Mouse (Mus musculus): ENCODE measurements around the gene Atp1a3.
"Not testable (repeated sequence)": the region's sequence is repeated elsewhere in the genome, so short reads cannot be mapped to it uniquely, and the experiment has no call there.

The Atp1a3 gene

DNA sequence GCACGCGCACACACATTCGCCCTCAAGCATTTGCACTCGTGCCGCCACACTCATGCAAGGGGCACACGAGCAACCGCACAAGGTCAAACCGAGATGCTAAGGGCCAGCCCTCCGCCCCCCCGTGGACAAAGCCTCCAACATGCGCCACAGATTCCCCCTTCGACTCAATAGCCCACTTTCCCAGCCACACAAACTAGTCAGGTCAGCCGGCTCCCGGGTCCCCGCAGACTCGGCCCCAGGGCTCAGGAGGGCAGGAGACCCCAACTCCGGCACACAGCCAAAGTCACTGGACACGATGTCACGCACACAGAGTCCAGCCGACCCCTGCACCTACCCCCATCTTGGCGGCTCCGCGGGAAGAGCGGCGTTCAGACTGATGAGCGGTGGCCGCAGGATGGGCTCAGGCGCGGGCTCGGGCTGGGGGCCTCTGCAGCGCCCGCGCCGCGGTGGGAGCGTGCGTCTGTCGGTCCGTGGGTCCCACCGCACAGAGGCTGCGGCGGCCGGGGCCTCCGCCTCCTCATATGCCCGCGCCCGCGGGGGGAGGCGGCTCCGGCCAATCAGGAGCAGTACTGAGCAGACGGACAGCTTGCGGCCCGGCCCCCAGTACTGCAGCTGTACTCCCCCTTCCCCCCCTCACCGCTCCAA, at the start of gene Atp1a3:
Gene Atp1a3, minus strand, starts transcription at position 538 of the 645 bp plus-strand sequence.
- peak; percentile 58 to 75 for DNase-seq (ENCODE audit: low spot score in 2 of 2)

- no peak for DNase-seq (ENCODE audit: low spot score in 2 of 2)
These were observed 46.8 kb upstream of the Atp1a3 start for GRCm38 (mm10) chr7:25052587-25052986.

DNA sequence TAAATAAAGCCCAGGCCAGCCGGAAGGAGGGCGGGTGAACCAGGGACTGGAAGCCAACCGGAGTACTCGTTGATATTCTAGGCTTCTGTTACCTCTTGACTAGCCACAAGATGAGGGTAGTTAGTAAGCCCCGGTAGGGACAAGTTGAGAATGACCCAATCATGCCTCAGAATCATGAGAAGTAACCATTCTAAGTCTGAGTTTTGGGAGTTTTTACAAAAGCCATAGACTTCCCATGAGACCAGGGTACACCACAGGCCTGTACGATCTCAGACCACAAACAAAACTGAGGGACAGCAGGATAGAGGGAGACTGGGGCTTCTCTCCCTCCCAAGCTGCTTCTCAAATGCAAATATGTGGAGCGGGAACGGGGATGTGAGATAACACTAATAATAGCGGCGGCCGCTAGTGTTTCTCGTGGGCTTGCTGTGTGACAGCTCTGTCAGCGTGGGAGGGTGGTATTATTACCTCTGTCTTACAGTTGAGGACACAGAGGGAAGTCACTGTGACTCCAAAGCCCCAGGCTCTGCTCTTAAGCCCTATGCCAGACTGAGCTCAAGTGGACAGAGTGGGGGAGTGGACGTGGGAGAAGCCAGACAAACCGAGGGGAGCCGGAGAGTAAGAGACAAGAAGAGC, 43.7 kb upstream of the Atp1a3 start:
- DNase-seq (ENCODE audit: low spot score in 2 of 2), result no peak

GRCm38 (mm10) chr7:25047363-25047762, 41.6 kb upstream of the Atp1a3 start:
- DNase-seq (ENCODE audit: low spot score in 2 of 2), result no peak

GRCm38 (mm10) chr7:25044599-25044998, 38.8 kb upstream of the Atp1a3 start:
- DNase-seq (ENCODE audit: low spot score in 2 of 2), result not testable (repeated sequence)

DNA sequence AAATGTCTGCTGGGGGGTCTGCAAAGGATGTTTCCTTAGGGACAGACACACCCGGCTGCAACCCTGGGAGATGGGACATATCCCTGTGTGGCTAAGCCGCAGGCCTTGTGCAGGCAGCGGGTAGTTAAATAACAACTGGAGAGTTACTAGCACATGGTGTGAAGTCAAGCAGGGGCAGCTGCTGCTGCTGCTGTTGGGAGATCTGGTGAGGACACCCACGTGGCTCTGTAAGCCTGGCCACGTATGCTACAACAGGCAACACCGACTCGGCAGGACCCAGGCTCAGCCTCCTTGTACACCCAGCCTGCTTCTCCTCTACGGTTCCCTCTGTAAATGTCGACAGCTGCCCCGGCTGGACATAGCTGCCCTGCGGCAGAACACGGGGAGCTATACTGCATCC, 36.2 kb upstream of the Atp1a3 start:
- DNase-seq (ENCODE audit: low spot score in 2 of 2), result no peak

DNA sequence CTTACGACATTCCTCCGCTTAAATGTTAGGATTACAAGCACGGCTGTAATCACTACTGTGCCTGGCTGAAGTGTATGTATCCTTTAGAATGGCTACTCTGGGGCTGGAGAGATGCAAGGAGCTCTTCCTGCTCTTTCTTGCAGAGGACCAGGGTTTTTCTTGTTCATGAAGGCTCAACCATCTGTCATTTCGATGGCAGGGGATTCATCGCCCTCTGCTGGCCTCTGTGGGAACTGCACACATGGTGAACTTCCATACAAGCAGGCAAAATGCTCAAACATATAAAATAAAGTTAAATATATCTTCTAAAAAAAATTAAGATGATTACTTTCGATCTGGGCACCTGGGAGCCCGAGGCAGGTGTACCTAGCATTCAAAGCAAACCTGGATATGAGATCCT, 30.2 kb upstream of the Atp1a3 start:
- peak; percentile 79 to 83 for DNase-seq (ENCODE audit: low spot score in 2 of 2)

DNA sequence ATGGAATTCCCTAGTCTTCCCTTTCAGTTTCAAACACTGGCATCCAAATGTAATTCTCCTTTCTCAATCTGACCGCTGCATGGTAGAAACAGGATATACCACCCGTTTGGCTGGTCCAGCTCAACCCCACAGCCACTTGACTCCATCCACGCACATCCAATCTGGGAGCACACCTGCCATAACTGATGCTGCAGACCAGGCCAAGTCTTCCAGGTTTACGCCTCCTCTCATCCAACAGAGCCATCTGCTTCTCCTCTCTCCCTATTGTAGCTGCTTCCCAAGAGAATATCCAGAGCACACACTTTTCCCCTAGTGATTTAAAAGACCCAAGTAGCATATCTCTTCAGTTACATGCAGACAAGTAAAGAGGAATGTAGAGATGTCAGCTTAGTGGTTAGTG, 29.0 kb upstream of the Atp1a3 start:
- no peak for DNase-seq (ENCODE audit: low spot score in 2 of 2)

GRCm38 (mm10) chr7:25031528-25031927, 25.8 kb upstream of the Atp1a3 start:
- no peak for DNase-seq (ENCODE audit: low spot score in 2 of 2)

DNA sequence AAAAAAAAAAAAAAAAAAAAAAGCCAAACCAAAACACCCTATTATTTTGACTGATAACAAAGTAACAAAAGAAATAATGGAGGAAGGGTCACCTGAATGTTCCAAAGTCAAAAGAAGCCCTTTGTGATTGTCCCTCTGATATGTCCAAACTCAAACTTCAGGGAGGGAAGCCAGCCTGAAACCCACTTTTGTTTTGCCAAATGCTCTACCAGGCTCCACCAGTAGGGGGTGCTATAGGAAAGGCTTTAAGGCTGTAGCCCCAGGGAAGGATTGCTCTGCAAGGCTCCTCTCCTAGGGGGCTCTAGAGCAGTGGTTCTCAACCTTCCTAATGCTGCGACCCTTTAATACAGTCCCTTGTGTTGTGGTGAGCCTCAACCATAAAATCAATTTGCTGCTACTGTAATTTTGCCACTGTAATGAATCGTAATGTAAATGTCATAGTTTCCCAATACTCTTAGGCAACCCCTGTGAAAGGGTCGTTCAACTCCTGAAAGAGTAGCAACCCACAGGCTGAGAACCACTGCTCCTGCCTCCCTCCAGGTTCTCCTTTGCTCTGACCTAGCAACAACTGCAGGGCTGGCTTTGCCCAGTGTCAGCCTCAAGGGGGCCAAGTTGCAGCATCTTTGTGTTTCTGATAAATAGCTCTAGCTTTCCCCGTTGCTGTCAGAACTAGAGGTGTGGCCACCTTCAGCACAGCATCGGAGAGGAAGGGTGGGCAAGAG, 24.4 kb upstream of the Atp1a3 start:
- peak; percentile 69 to 74 for DNase-seq (ENCODE audit: low spot score in 2 of 2)

GRCm38 (mm10) chr7:25026452-25026851, 20.7 kb upstream of the Atp1a3 start:
- DNase-seq (ENCODE audit: low spot score in 2 of 2), result no peak

GRCm38 (mm10) chr7:25025855-25026439, 20.2 kb upstream of the Atp1a3 start:
- DNase-seq (ENCODE audit: low spot score in 2 of 2), result no peak

- no peak for DNase-seq (ENCODE audit: low spot score in 2 of 2)
These were observed 5.8 kb upstream of the Atp1a3 start for GRCm38 (mm10) chr7:25011592-25011991.

GRCm38 (mm10) chr7:25010090-25010913, 4.5 kb upstream of the Atp1a3 start:
- peak; percentile 51 to 64 for DNase-seq (ENCODE audit: low spot score in 2 of 2)

- peak; percentile 48 to 58 for DNase-seq (ENCODE audit: low spot score in 2 of 2)
These were observed 3.4 kb upstream of the Atp1a3 start for GRCm38 (mm10) chr7:25009099-25009700.

- no peak for DNase-seq (ENCODE audit: low spot score in 2 of 2)
These were observed 2.9 kb upstream of the Atp1a3 start for GRCm38 (mm10) chr7:25008635-25009034.

- DNase-seq (ENCODE audit: low spot score in 2 of 2), result no peak
These were observed 2.0 kb upstream of the Atp1a3 start for GRCm38 (mm10) chr7:25007609-25008374.

- no peak for DNase-seq (ENCODE audit: low spot score in 2 of 2)
These were observed 1.0 kb upstream of the Atp1a3 start for GRCm38 (mm10) chr7:25006586-25007364.

GRCm38 (mm10) chr7:25006171-25006570, 413 bp upstream of the Atp1a3 start:
- no peak for DNase-seq (ENCODE audit: low spot score in 2 of 2)

DNA sequence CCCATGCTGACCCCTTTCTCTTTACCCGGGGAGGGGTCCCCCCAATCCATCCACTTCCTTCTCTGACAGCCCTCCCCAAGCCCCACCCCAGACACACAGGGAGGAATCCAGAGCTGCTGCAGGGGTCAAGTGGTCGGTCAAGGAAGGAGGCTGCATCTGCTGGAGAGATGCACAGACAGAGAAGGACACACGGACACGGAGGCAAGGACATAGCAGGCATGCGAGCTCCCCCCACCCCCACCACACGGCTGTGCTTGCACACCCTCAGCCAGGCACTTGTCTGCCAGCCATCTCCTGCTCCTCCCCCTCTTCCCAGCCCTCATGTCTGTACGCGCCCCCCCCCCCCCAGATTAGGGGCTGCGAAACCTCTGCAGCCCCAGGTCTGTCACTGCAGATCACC, 952 bp downstream of the Atp1a3 start:
- DNase-seq (ENCODE audit: low spot score in 2 of 2), result no peak
